Mouse (Mus musculus) left cerebral cortex, postnatal 14 days (tissue): ENCODE measurements around the gene Tuba4a. TPM values are rescaled to one million over a fixed set of nuclear protein-coding genes. Genes with fewer than 3 reads are reported as not detected.
A peak's percentile ranks its signal among the peaks of the same experiment; 100 is the strongest.
"Not testable (repeated sequence)": the region's sequence is repeated elsewhere in the genome, so short reads cannot be mapped to it uniquely, and the experiment has no call there.

Experiments used
- DNase-seq, 2 experiments: peaks; one replicate each; pipeline ENCODE4 v3.0.0; 2021 to 2022; ENCODE audit warnings: low spot score in 2 of 2, mixed read lengths in 1 of 2
- intact Hi-C: fragments of 180-260 bp; cut with DNase I; formaldehyde crosslinking; loops from one replicate; pipeline ENCODE4 v1.15.1; 2025
- total RNA-seq, 2 experiments: library from RNA; stranded (reverse); gene quantifications; 2 replicates each; pipeline ENCODE4 v1.2.3; 2021

Tuba4a gene
- total RNA-seq, 2 experiments from 2014 or later = 658 to 691 TPM

GRCm38 (mm10) chr1:75243411-75243810 lies 23.7 kb upstream of the Tuba4a start:
- intact Hi-C loops = no loop called here
- DNase-seq = no peak

- no peak for DNase-seq
Observed at GRCm38 (mm10) chr1:75239591-75239990, 19.9 kb upstream of the Tuba4a start.

GRCm38 (mm10) chr1:75236117-75237050 lies 16.7 kb upstream of the Tuba4a start, which contains the start of gene Dnajb2:
TSS of gene Dnajb2 (plus strand) at chr1:75236406.
- DNase-seq = peak; percentile 77 to 82
- intact Hi-C loops = no loop called here

More at GRCm38 (mm10) chr1:75239591-75239990, 19.9 kb upstream of the Tuba4a start:
- intact Hi-C loops = no loop called here

DNA sequence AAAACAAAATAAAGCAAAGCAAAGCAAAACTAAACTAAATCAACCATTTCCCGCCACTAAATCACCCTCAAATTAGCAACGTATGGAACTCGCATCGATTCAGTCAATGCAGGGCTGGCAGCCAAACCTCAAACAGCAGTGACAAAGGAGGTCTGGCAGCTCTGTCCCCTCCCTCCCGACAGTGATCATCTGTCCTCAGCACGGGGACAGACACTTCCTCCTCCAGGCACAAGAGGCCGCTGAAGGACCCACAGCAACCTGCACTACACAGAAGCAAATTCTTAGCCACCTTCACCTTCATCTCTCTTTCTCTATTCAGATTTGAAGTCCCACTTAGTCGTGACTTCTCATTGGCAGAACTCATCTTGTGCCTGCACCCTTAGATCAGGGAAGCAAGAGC lies 14.9 kb upstream of the Tuba4a start:
- peak; percentile 71 to 87 for DNase-seq
- intact Hi-C loops = no loop called here

- DNase-seq, intact Hi-C loops: not testable (repeated sequence)
Observed at GRCm38 (mm10) chr1:75232489-75232888, 12.8 kb upstream of the Tuba4a start.

GRCm38 (mm10) chr1:75231664-75232152 lies 12.0 kb upstream of the Tuba4a start, which contains the start of gene A630095N17Rik:
TSS of gene A630095N17Rik (minus strand) at chr1:75232102.
- intact Hi-C loops = no loop called here
- DNase-seq = no peak

DNA sequence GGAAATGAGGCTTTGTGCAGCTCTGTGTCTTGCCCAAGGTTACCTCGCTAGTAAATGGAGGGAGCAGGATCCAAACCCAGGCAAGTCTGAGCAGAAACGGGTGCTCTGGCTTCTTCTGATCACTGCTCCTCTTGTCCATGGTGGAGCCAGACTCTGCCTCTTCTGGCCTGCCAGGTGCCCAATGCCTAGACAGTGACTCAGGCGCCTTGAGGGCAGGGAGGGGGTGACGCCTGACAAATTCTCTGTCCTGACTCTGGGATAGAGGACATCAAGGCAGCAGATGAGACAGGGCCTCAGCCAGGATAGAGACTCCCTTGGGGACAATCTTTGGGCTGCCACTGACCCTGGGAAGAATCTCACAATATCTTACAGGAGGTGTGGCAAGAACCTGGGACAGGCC lies 11.6 kb upstream of the Tuba4a start:
- intact Hi-C loops = no loop called here
- DNase-seq = no peak

DNA sequence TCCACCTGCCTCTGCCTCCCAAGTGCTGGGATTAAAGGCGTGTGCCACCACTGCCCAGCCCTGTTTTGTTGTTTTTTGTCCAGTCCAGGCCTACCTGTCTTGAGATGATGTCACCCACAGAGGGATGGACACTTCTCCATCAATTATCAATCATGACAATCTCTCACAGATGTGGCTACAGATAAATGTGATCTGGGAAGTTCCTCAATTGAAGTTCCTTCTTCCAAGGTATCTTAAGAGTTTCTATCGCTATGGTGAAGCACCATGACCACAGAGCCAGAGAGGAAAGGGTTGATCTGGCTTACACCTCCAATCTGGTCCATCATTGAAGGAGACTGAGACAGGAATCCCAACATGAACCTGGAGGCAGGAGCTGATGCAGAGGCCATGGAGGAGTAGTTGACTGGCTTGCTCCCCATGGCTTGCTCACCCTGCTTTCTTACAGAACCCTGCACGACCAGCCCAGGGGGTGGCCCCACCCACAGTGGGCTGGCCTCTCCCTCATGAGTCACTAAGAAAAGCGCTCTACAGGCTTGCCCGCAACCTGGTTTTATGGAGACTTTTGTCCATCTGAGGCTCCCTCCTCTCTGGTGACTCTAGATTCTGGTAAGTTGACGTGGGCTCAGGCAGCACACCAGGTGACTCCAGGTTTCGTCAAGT lies 10.8 kb upstream of the Tuba4a start:
- DNase-seq = no peak
- intact Hi-C loops = no loop called here

DNA sequence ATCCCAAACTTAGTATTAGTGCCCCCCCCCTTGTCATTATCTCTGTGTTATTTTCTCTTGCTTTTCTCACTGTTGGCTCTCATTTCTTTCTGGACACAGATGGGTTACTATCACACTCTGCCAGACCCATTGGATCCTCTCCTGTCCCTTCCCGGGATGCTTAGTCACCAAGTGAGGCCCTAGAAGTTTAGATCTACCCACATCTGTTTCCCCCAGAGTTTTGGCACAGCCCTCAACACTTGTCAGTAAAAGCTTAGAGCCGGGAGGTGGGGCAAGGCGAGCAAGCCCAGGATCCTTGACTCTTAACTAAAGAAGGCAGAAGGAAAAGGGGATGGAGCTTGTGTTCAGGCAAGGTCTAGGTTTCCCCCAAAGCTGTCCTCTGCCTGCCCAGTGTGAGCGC lies 9.5 kb upstream of the Tuba4a start:
- no peak for DNase-seq
- intact Hi-C loops = loop anchor here (10.0 kb wide), 1 partner anchor 66 kb away; no protein-coding TSS in a partner anchor

GRCm38 (mm10) chr1:75227653-75228052 lies 8.0 kb upstream of the Tuba4a start:
- DNase-seq = no peak
- intact Hi-C loops = loop anchor here (10.0 kb wide), 1 partner anchor 67 kb away; no protein-coding TSS in a partner anchor

GRCm38 (mm10) chr1:75226138-75226537 lies 6.5 kb upstream of the Tuba4a start:
- DNase-seq = no peak
- intact Hi-C loops = loop anchor here (10.0 kb wide), 1 partner anchor 69 kb away; no protein-coding TSS in a partner anchor

- no peak for DNase-seq
- intact Hi-C loops = loop anchor here (10.0 kb wide), 1 partner anchor 69 kb away; no protein-coding TSS in a partner anchor
Observed at GRCm38 (mm10) chr1:75225473-75225872, 5.8 kb upstream of the Tuba4a start.

- DNase-seq = no peak
- intact Hi-C loops = loop anchor here (10.0 kb wide), 1 partner anchor 71 kb away; no protein-coding TSS in a partner anchor
Observed at GRCm38 (mm10) chr1:75223532-75223931, 3.9 kb upstream of the Tuba4a start.

GRCm38 (mm10) chr1:75222926-75223325 lies 3.3 kb upstream of the Tuba4a start:
- intact Hi-C loops = loop anchor here (10.0 kb wide), 1 partner anchor 72 kb away; no protein-coding TSS in a partner anchor
- no peak for DNase-seq

DNA sequence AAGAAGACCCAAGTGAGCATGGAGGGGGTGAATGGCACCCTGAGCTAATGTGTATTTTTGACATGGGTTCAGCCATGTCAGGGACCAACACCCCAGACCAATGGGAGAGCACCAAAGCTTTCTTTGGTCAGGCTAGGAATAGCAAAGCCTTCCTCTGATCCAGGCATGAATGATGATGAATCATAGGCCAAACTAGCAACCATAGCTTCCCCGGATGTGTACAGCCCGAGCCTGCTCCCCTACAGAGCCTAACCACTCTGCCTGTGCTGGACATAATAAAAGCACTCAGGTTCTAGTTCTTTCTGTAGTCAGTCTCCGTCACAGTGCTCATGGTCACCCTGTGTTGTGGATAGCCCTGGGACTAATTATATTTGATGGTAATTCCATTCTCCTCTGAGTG lies 1.9 kb upstream of the Tuba4a start:
- no peak for DNase-seq
- intact Hi-C loops = loop anchor here (10.0 kb wide), 1 partner anchor 73 kb away; no protein-coding TSS in a partner anchor

- DNase-seq = peak; percentile 92 to 93
- intact Hi-C loops = loop anchor here (5.0 kb wide), 1 partner anchor 33 kb away; no protein-coding TSS in a partner anchor
Observed at GRCm38 (mm10) chr1:75219078-75219477, 587 bp downstream of the Tuba4a start.

DNA sequence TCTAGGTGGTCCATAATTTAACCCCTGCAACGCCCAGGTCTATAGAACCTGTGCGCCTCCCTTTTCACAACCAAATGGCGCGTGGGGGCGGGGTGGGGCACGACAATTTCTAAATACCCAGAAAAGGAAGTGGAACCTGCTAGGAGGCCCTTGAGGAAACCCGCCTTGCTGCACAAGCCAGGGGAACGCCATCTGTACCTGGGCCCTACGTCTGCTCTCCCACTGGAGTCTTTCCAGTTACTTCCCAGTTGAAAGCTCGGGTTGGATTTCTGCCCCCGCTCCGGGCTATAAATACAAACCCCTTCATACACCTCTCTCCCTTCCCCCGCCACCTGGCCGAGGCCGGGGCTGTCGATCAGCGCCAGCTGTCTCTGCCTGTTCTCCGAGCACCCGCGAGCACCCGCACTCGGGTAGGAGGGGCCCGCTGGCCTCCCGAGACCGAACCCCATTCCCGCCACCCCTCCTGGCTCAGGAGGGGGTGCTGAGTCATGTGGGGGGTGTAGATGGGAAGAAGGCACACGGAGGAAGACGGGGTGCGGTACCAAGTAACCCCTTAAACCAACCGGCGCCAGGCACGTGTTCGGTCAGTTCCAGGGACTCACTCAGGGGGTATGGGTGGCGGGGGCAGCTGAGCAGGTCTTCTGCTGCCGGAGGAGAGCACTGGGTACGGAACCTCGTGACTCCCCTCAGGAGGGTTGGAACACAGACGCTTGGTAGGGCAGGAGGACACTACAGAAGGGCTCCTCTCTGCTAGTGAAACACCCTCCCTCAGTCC lies 1.3 kb downstream of the Tuba4a start:
- peak; percentile 60 to 82 for DNase-seq
- intact Hi-C loops = loop anchor here (5.0 kb wide), 1 partner anchor 34 kb away; no protein-coding TSS in a partner anchor

DNA sequence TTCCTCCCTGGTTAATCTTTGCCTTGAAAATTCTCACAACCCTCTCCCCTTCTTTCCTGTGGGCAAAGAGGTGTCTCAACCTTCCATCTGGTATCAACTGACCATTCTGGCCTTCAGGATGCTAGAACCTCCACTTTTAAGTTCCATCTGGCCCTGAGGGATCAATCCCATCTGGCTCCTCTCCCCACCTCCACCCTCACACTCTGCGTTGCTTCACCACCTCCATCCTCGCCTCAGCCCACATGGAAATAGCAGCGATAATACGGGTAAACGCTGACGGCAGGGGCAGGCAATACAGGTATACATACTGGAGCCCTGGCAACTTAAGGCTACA lies 1.8 kb downstream of the Tuba4a start:
- intact Hi-C loops = loop anchor here (5.0 kb wide), 1 partner anchor 34 kb away; no protein-coding TSS in a partner anchor
- no peak for DNase-seq
